Mouse (Mus musculus): Measurements from ENCODE around the gene Cep70.

- TF ChIP-seq GATA1 (IDR thresholded peaks at IDR 0.05; ENCODE audit: low read depth, low read length): no peak
- TF ChIP-seq ZKSCAN1 (IDR thresholded peaks at IDR 0.05; ENCODE audit: low read depth, low read length): no peak
- no peak for TF ChIP-seq CTCF (IDR thresholded peaks at IDR 0.05 in 2 of 3, conservative IDR thresholded peaks at IDR 0.05 in 1 of 3; ENCODE audit: control insufficient read depth in 1 of 3, insufficient read depth in 1 of 3, low read depth in 2 of 3, low read length in 3 of 3, poor library complexity in 1 of 3, severe bottlenecking in 1 of 3)
- TF ChIP-seq TBP (IDR thresholded peaks at IDR 0.05; ENCODE audit: low read depth, low read length): no peak
- TF ChIP-seq RAD21 (IDR thresholded peaks at IDR 0.05; ENCODE audit: low read depth, low read length): no peak
- TF ChIP-seq MAZ (IDR thresholded peaks at IDR 0.05; ENCODE audit: low read depth, low read length): no peak
- TF ChIP-seq EP300 (IDR thresholded peaks at IDR 0.05; ENCODE audit: low read depth in 1 of 2, low read length in 2 of 2): no peak
- no peak for TF ChIP-seq GABPA (IDR thresholded peaks at IDR 0.05; ENCODE audit: low read depth, low read length)
Observed at GRCm38 (mm10) chr9:99238276-99238675, 4.9 kb upstream of the Cep70 start.
